Mouse (Mus musculus) liver, adult 2 months (tissue): ENCODE results near the gene Susd6. TPM values are rescaled to one million over a fixed set of nuclear protein-coding genes. Genes with fewer than 3 reads are reported as not detected.

ENCODE experiments used
- DNase-seq: peaks from one replicate; pipeline ENCODE4 v3.0.0-alpha.2; 2011; ENCODE audit warnings: low read depth, low spot score; ENCODE audit errors: extremely low read depth
- H3K27ac ChIP-seq: fragments of 200-500 bp; replicated peaks from 2 replicates; pipeline ENCODE4 v1.5.1; 2012; ENCODE audit warnings: low read depth, mild to moderate bottlenecking, control low read depth, inconsistent platforms, low read length; ENCODE audit not compliant: insufficient read depth
- H3K27me3 ChIP-seq: fragments of 200-500 bp; 2 replicates; pipeline ENCODE4 v1.6.1; 2012; ENCODE audit warnings: mild to moderate bottlenecking, moderate library complexity, low read length, inconsistent platforms; ENCODE audit not compliant: control insufficient read depth, insufficient read depth
- H3K36me3 ChIP-seq: fragments of 200-500 bp; 2 replicates; pipeline ENCODE4 v1.6.1; 2012; ENCODE audit warnings: low read length, inconsistent platforms; ENCODE audit not compliant: control insufficient read depth, insufficient read depth
- H3K4me1 ChIP-seq: fragments of 200-500 bp; 2 replicates; pipeline ENCODE4 v1.6.1; 2011; ENCODE audit warnings: low read length; ENCODE audit not compliant: control insufficient read depth, insufficient read depth
- H3K4me3 ChIP-seq: fragments of 200-500 bp; 2 replicates; pipeline ENCODE4 v1.5.1; 2011; ENCODE audit warnings: low read depth, mild to moderate bottlenecking, control low read depth, low read length, moderate library complexity; ENCODE audit not compliant: insufficient read depth
- H3K79me2 ChIP-seq: fragments of 200-500 bp; 2 replicates; pipeline ENCODE4 v1.6.1; 2012; ENCODE audit warnings: inconsistent platforms, mild to moderate bottlenecking, low read length, moderate library complexity; ENCODE audit not compliant: control insufficient read depth, insufficient read depth
- H3K9ac ChIP-seq: fragments of 200-500 bp; 2 replicates; pipeline ENCODE4 v1.6.1; 2012; ENCODE audit warnings: low read depth, mild to moderate bottlenecking, control low read depth, inconsistent platforms, low read length
- CTCF ChIP-seq: fragments of 200-500 bp; IDR thresholded peaks from 2 replicates; pipeline ENCODE4 v1.5.1; 2011; ENCODE audit warnings: low read depth, low read length, control low read depth
- POLR2A ChIP-seq: fragments of 200-500 bp; IDR thresholded peaks from 2 replicates; pipeline ENCODE4 v1.6.1; 2011; ENCODE audit warnings: low read length, control low read depth; ENCODE audit not compliant: insufficient read depth; ENCODE audit errors: extremely low read depth
- WGBS: fragments of 180-500 bp; shearing (Covaris S2); methylation state at CpG from one replicate; pipeline ENCODE4 v1.1.7; 2018; 5-methylcytosine and 5-hydroxymethylcytosine counted together
- polyA plus RNA-seq: library from polyadenylated mRNA; depleted of rRNA; stranded (reverse); fragments of >200 nt; gene quantifications from 2 replicates; pipeline ENCODE4 v1.2.3, GENCODE M21; 2012
- total RNA-seq: library from RNA; depleted of rRNA; stranded (reverse); fragments of >200 nt; gene quantifications from 2 replicates; pipeline ENCODE4 v1.2.3, GENCODE M21; 2014

The Susd6 gene
- total and polyA plus RNA-seq, 2 experiments = 20.1 to 22.3 TPM

DNA sequence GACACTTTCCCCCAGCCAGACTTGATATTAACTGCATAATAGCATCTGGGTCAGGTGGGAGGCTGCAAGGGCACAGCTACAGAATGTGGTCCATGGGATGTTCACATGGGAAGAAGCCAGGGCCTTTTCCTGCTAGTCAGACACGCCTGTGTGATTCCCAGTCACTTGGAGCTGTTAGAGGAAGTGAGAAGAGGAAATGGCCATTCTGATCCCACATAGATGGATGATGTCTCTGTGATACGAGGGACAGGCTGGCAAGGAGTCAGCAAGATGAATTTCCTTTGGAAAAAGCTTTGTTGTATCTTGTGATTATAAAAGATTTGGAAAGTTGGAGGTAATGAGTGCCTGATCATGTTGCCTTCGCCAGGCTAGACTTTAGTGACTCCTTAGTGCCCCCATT is 76.8 kb downstream of the Susd6 start:
- no peaks in the 10 kb centered on the region for H3K27me3 ChIP-seq
- H3K9ac ChIP-seq = no peak overlapping the region
- DNase-seq = no peak
- 73% methylated on average over 3 of the region's 3 CpGs for WGBS
- H3K27ac ChIP-seq = no peak overlapping the region
- H3K4me3 ChIP-seq = no peak overlapping the region
- TF ChIP-seq CTCF (no peak), POLR2A (no peak)
- H3K79me2 ChIP-seq = peaks cover 4% of the 10 kb centered on the region; the same call in 1 of the 2 replicates
- no peaks in the 10 kb centered on the region; the same call in 1 of the 2 replicates for H3K4me1 ChIP-seq
- peaks cover 30% of the 10 kb centered on the region for H3K36me3 ChIP-seq

DNA sequence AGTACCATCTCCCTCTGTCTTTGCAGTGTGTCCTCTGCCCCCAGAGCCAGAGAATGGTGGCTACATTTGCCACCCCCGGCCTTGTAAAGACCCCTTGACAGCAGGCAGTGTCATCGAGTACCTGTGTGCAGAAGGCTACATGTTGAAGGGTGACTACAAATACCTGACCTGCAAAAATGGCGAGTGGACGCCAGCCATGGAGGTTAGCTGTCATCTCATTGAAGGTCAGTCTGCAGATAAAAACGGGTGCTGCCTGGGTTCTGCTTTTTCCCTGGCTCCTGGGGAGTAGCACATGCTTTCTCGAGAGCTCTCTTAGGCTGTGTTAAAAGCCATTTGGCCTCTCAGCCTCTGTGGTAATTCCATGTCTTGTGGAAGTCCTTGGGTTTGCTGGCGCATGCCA is 78.1 kb downstream of the Susd6 start:
- Histone ChIP-seq H3K4me3 (no peak overlapping the region), H3K36me3 (peaks cover 34% of the 10 kb centered on the region), H3K9ac (no peak overlapping the region), H3K27ac (no peak overlapping the region), H3K4me1 (no peaks in the 10 kb centered on the region), H3K27me3 (no peaks in the 10 kb centered on the region), H3K79me2 (no peaks in the 10 kb centered on the region; the same call in 1 of the 2 replicates)
- 89% methylated on average over 7 of the region's 7 CpGs for WGBS
- DNase-seq = no peak
- TF ChIP-seq CTCF (no peak), POLR2A (no peak)

DNA sequence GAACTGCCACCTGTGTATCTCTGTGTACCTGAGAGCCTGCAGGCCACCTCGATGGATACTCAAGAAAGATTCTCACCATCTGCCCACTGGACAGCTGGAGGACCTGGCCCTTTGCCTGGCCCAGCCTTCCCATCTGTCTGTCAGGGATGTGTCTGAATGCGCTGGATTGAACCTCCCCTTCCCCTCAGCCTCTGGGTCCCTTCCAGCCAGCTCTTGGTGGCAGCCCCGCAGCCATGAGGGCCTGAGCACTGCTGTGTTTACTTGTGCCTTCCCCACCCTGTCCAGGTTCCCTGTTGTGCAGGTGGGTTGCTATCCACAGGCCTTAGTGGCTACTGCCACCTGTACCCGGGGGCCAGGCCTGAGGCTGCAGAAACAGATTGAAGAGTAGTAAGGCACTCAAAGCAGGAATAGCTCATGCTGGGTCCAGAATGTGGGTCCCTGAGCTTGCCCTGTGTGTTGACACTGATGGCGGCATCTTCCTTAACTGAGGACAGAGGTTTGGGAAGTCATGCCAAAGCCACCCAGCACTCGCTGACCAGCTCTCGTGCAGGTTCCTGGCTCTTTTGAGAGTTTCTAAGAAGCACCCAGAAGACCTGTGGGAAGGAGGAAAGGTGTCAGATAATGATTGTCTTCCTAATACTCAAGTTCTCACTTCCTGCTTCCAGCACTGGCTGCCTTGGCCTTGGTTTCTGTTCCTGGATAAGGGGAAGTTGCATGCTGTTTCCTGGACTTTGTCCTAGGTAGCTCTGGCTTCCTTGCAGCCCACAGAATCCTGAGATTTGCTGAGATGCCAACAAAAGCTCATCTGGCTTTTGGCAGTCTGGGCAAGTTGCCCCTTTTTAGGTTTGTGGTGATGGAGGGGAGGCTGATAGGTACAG is 87.1 kb downstream of the Susd6 start:
- Histone ChIP-seq H3K27me3 (no peaks in the 10 kb centered on the region), H3K4me3 (no peak overlapping the region), H3K27ac (no peak overlapping the region), H3K4me1 (no peaks in the 10 kb centered on the region), H3K9ac (no peak overlapping the region), H3K36me3 (peaks cover 34% of the 10 kb centered on the region; the same call in 1 of the 2 replicates), H3K79me2 (no peaks in the 10 kb centered on the region)
- 84% methylated on average over 7 of the region's 7 CpGs for WGBS
- no peak for DNase-seq
- TF ChIP-seq POLR2A (no peak), CTCF (no peak)

DNA sequence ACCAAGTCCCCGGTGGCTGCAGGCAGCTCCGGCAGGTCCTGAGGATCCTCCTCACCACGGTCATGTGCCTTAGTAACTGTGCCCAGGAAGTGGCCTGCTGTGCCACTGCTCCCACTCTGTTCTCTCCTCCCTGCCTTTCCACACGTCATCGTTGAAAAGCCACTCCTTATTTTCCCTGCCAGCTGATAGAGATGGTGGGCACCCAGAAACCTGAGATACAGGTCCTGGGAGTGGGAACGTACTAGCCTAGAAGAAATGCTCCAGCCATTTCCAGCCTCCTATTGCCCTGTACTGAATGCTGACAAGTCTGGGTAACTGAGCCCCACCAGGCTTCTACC is 87.8 kb downstream of the Susd6 start:
- H3K79me2 ChIP-seq = no peaks in the 10 kb centered on the region
- H3K4me1 ChIP-seq = no peaks in the 10 kb centered on the region
- peaks cover 34% of the 10 kb centered on the region; the same call in 1 of the 2 replicates for H3K36me3 ChIP-seq
- H3K27me3 ChIP-seq = no peaks in the 10 kb centered on the region
- no peak for TF ChIP-seq POLR2A
- no peak for TF ChIP-seq CTCF
- no peak overlapping the region for H3K9ac ChIP-seq
- no peak overlapping the region for H3K4me3 ChIP-seq
- H3K27ac ChIP-seq = no peak overlapping the region
- no peak for DNase-seq
- WGBS = 88% methylated on average over 6 of the region's 6 CpGs

DNA sequence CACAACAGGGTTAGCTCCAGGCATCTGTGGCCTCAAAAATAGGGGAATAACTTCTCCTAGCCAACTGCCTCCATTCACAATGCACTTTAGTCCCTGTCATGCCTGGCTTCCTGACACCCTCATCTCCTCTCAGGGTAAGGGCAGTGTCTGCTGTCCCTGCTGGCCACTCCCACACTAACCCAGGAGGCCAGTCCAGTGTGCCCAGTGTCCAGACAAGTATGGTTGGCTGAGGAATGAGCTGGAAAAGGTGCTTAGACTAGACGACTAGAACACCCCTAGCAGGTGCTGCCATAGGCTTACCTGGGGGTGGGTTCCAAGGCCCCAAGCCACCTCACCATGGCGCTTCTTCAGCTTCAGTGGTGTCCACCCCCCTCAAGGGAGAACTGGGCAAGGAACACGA is 88.3 kb downstream of the Susd6 start:
- no peak overlapping the region for H3K9ac ChIP-seq
- peaks cover 30% of the 10 kb centered on the region; the same call in 1 of the 2 replicates for H3K36me3 ChIP-seq
- no peaks in the 10 kb centered on the region for H3K79me2 ChIP-seq
- peak; percentile 20 for DNase-seq
- no peaks in the 10 kb centered on the region for H3K27me3 ChIP-seq
- 85% methylated on average over 3 of the region's 3 CpGs for WGBS
- H3K27ac ChIP-seq = no peak overlapping the region
- no peak for TF ChIP-seq CTCF
- TF ChIP-seq POLR2A = no peak
- H3K4me3 ChIP-seq = no peak overlapping the region
- H3K4me1 ChIP-seq = no peaks in the 10 kb centered on the region

DNA sequence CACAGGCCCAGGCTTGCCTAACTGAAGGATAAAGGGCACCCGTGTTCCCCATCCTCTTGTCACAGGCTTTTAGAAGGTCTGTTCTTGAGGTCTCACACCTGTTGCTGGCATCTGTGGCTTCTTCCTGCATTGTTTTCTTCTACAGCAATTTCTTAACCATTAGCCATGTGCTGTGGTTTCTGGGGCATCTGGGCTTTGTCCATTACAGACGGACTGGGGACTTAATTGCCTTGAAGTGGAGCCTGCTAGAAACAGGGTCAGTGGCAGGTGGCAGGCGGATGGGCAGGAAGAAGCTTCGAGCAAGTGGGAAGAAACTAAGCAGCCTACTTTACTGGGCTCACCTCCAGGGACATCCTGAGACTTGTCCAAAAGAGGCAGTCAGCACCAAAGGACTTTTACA is 89.0 kb downstream of the Susd6 start:
- peaks cover 26% of the 10 kb centered on the region; the same call in 1 of the 2 replicates for H3K36me3 ChIP-seq
- H3K27ac ChIP-seq = no peak overlapping the region
- no peaks in the 10 kb centered on the region for H3K27me3 ChIP-seq
- H3K4me3 ChIP-seq = no peak overlapping the region
- TF ChIP-seq POLR2A (no peak), CTCF (no peak)
- H3K4me1 ChIP-seq = 0 out of 2 replicates have a peak, but pooled peaks cover 2% of the 10 kb centered on the region
- H3K79me2 ChIP-seq = no peaks in the 10 kb centered on the region
- 76% methylated on average over 4 of the region's 4 CpGs for WGBS
- DNase-seq = no peak
- H3K9ac ChIP-seq = no peak overlapping the region
